Mouse (Mus musculus) Patski (cell line): ENCODE data around the gene Stip1. TPM values are rescaled to one million over a fixed set of nuclear protein-coding genes. Genes with fewer than 3 reads are reported as not detected.

Experiments
- ATAC-seq: fragments of 100-300 bp; one replicate; pipeline ENCODE4 v1.8.0; 2021
- CTCF ChIA-PET: fragments of 350-600 bp; sonication (Branson Sonifier 250); formaldehyde crosslinking; loops from one replicate; lab custom pipeline; 2022; ENCODE audit warnings: inconsistent platforms; lab: Charles Lee
- POLR2A ChIA-PET: fragments of 350-600 bp; sonication (Branson Sonifier 250); formaldehyde crosslinking; loops from one replicate; lab custom pipeline; 2022; ENCODE audit warnings: antibody characterized with exemption, inconsistent platforms; lab: Charles Lee
- DNase-seq: peaks from one replicate; pipeline ENCODE4 v3.0.0-alpha.2; 2011; ENCODE audit warnings: low read depth, low spot score
- H3K27me3 ChIP-seq: fragments of 371-371 bp; one replicate; pipeline ENCODE4 v1.5.1; 2021
- CTCF ChIP-seq: fragments of 100-300 bp; IDR thresholded peaks from one replicate; pipeline ENCODE4 v1.5.1; 2021
- in situ Hi-C: fragments of 300-500 bp; cut with MboI; formaldehyde crosslinking; loops from 3 replicates; pipeline ENCODE4 v1.11.1; 2018; ENCODE audit warnings: low pct_unique_long_range_greater_than_20kb, mixed read lengths
- polyA plus RNA-seq: library from polyadenylated mRNA; unstranded; gene quantifications from one replicate; pipeline ENCODE4 v1.2.3, GENCODE M21; 2021

Gene Stip1
- polyA plus RNA-seq, 1 experiment from 2014 or later = 301 TPM

DNA sequence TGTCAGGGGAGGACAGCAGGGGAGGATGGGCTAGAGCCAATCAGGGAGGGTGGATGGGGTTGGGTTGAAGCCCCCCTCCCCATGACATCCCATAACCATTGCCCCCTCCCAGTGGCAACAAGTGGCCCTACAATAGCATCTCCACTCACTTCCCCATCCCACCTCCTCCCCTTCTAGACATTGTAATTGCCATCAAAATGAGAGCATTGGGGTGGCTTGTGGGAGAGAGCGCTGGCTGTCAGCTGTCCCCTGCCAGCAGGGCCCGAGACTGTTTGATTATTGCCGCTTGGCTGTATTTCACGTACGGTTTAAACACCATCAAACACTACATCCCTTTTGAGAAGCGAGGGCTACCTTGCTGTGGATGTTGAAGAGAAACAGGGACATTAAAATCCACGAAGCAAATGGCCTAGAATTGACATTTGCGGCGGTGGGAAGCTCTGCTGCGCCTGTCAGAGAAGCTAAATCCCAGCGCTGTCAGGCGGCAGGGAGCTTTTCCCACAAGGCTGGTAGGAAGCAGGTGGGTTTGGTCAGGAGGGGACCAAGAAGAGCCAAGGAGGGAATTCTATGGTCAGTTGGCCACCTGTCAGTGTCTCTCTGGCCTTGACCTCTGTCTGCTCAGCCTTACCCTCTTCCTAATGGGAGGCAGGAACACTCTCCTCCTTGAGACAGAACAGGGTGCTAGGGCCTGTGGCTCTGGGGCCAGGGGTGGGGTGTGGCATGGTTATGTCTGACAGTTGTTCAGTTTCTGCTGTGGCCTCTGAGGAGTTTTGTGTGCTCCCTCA lies 34.4 kb upstream of the Stip1 start:
- no peak for TF ChIP-seq CTCF
- ChIA-PET CTCF (interaction anchor here (1.2 kb wide), 1 partner anchor 87 kb away, joined by 3 read pairs; no protein-coding TSS in a partner anchor), POLR2A (no interaction called here)
- no peaks in the 10 kb centered on the region for H3K27me3 ChIP-seq
- DNase-seq = no peak
- no peak for ATAC-seq
- in situ Hi-C loops = no loop called here

DNA sequence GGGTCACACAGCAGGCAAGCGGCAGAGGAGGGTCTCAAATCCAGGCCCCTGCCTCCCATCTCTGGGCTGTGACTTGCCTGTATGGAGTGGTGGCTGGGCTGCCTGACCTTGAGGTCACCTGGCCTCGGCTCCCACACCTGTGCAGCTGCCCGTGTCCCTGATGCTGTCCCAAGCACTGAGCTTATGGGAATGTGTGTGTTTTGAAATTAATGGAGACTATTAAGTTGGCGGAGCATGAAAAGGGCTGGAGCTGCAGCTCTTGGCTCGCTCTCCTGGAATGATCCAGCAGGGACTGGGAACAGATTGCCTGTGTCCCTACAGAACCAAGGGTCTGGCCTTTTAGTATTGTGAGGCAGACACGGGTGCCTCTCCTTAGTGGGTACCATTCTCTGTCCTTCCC lies 32.5 kb upstream of the Stip1 start:
- DNase-seq = no peak
- in situ Hi-C loops = no loop called here
- peak; percentile 15 for ATAC-seq

DNA sequence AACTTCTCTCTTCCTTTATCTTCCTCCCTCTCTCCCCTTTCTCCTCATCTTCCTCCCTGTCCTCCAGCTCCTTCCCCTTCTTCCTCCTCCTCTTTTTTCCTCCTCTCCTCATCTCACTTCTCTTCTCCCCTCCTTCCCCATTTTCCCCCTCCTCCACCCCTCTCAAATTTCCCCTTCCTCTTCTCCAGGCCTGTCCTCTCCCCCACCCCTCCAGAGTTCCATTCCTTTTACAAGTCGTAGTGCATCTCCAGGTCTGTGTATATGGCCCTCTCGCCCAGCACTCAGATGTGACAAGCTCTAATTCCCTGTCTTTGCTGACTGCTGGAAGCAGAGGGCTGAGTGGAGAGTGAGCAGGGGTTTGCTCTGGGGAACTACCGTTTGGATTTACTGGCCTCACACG lies 31.0 kb upstream of the Stip1 start:
- DNase-seq = no peak
- TF ChIP-seq CTCF = no peak
- no peak for ATAC-seq
- no peaks in the 10 kb centered on the region for H3K27me3 ChIP-seq
- ChIA-PET CTCF (interaction anchor here (1.0 to 1.1 kb wide), 2 partner anchors 42 to 66 kb away, joined by 3 read pairs; no protein-coding TSS in a partner anchor), POLR2A (interaction anchor here (1.0 kb wide), 2 partner anchors 149 to 152 kb away, joined by 3 to 4 read pairs; no protein-coding TSS in a partner anchor)
- in situ Hi-C loops = no loop called here

More for the DNA sequence above, 32.5 kb upstream of the Stip1 start:
- H3K27me3 ChIP-seq = no peaks in the 10 kb centered on the region
- CTCF ChIA-PET = interaction anchor here (0.7 to 1.3 kb wide), 4 partner anchors 10 to 126 kb away, joined by 3 to 4 read pairs (median 3); no protein-coding TSS in a partner anchor
- POLR2A ChIA-PET = interaction anchor here (0.9 to 1.0 kb wide), 2 partner anchors 33 to 133 kb away, joined by 3 read pairs; no protein-coding TSS in a partner anchor
- TF ChIP-seq CTCF = no peak

DNA sequence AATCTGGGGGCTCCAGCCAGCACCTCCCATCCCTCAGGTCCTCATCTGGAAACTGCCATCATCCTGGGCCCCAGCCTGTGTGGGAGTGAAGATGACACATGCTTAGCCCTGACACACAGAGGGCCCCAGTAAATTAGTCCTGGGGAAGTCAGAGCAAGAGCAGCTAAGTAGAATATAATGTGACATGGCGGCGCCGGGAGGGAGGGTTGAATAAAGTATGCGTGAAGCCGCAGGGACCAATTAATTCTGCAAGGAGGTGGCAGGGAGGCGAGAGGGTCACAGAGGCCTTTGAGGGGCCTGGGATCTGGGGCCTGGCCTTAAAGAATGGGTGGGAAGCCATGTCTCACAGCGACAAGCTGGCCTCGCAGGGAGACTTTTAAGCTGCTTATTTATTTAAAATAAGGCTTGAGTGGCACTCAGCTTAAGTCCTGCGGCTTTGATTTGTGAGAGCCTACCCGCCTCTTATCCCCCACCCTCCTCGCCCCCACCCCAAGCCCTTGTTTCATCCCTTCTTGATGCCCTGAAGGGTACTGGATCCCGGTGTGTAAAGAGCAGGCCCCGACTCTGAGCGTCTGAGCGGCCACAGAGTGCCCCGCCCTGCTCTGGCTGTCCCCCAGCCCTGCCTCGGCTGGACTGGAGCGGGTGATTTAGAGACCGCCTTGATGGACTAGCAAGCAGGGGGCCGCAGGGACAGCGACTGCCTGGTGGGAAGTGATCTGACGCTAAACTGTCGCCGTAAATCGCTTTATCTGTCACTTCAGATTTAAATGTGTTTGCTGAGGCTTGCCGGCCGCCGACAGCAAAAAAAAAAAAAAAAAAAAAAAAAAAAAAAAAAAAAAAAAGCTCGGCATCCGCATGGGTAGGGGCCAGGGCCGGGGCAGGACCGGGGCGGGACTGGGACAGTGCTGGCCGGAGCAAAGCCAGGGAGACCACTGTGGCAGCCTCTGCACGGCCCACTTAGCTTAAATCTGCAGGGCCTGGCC lies 30.3 kb upstream of the Stip1 start:
- H3K27me3 ChIP-seq = no peaks in the 10 kb centered on the region
- POLR2A ChIA-PET = interaction anchor here (1.0 kb wide), 2 partner anchors 150 to 152 kb away, joined by 3 to 4 read pairs; no protein-coding TSS in a partner anchor
- no peak for DNase-seq
- in situ Hi-C loops = loop anchor here (5.0 kb wide), 3 partner anchors 92 to 277 kb away; no protein-coding TSS in a partner anchor
- no peak for TF ChIP-seq CTCF
- CTCF ChIA-PET = interaction anchor here (0.7 to 1.5 kb wide), 5 partner anchors 9 to 125 kb away, joined by 3 to 5 read pairs (median 3); no protein-coding TSS in a partner anchor
- ATAC-seq = no peak

DNA sequence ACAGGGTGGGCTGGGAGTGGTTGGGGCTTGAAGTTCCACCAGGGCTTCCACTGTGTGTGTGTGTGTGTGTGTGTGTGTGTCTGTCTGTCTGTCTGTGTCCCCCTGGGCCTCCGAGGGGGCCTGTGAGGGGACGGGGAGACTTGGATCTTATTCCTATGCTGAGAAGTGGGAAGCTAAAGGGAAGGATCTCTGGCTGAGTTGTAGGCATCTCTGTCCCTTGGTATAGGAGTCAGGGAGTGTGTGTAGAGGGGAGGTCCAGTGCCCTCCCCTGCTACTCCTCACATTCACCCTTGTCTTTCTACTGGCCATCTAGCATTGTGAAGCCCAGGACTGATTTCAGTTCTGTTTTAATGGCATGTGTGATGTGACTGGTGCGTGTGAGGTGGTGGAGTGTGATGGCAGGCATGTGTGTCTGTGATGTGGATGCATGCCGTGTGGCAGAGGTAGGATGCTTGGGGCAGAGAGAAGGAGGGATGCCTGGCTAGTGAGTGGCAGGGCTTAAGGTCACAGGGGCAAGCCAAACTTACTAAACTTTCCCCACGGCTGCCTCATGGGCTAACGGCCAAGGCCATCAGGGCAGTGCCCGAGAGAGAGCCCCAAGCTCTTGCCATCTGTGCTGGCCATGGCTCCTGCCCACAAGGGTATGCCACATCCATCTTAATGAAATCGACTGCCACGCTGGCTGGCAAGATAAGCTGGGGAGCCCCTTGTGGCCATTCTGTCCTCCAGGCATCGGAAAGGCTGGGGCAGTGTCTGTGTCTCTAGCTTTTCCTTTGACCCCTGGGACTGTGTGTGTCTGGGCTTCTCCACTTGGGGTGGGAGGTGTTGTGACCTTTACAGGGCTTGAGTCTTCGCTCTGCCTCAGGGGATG lies 29.1 kb upstream of the Stip1 start:
- POLR2A ChIA-PET = interaction anchor here (0.6 to 1.0 kb wide), 2 partner anchors 123 to 136 kb away, joined by 3 read pairs; no protein-coding TSS in a partner anchor
- no peak for TF ChIP-seq CTCF
- no peaks in the 10 kb centered on the region for H3K27me3 ChIP-seq
- DNase-seq (no peak), ATAC-seq (no peak)
- in situ Hi-C loops = loop anchor here (5.0 kb wide), 3 partner anchors 93 to 278 kb away; no protein-coding TSS in a partner anchor
- CTCF ChIA-PET = interaction anchor here (0.7 to 1.5 kb wide), 6 partner anchors 9 to 126 kb away, joined by 3 to 5 read pairs (median 3); no protein-coding TSS in a partner anchor

DNA sequence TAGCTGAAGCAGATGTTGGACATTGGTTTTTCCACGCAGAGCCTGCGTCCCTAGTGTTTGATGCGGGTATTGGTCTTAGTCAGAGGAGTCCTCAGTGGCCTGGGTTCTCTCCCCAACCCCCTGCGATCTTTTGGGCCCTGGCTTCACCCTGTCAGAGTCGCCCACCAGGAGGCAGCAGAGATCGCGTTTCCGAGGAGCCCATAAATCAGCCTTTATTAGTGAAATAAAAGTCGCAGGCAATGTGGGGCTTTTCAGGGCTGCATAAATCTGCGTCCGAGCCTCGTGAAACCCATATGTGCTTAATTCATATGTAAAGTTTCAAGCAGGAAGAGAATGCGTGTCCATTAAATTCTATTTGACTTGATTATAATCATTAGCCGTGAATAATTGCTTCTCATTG lies 28.4 kb upstream of the Stip1 start:
- in situ Hi-C loops = loop anchor here (5.0 kb wide), 3 partner anchors 94 to 279 kb away; no protein-coding TSS in a partner anchor
- TF ChIP-seq CTCF = no peak
- DNase-seq = no peak
- CTCF ChIA-PET = interaction anchor here (1.1 to 1.5 kb wide), 2 partner anchors 9 kb away, joined by 3 to 4 read pairs; no protein-coding TSS in a partner anchor
- POLR2A ChIA-PET = interaction anchor here (0.6 to 1.4 kb wide), 3 partner anchors 97 to 148 kb away, joined by 3 to 5 read pairs (median 4); no protein-coding TSS in a partner anchor
- H3K27me3 ChIP-seq = no peaks in the 10 kb centered on the region
- ATAC-seq = no peak

DNA sequence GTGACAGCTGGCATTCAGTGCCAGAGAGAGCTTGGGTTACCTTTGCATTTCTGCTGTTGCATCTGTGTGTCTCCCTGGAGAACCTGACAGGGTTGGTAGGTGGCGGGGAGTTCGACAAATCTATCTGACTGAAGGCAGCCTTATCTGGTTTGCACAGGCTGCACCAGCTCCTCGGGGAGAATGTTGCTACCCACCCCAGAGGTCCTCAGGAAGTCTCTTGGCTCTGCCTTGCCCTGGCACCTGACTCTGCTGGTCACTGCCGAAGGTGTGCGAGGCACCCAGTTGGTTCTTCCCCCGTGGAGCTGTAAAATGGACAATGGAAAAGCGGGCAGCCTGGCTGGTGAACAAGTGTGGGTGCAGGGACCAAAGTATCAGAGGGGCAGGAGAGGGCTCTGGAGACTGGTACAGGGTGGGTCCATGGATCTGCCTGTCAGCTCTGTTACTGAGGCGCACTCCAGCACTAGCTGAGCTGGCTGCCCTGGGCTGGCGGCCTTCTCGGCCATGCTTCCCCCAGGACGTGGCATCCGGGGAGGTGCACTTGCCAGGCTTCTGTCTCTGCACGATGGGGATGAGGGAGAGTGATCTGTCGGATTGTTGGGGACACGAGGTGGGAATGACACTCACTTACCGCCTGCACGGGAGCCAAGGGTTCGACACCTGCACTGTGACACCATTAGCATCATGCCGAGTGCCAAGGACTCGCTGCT lies 27.7 kb upstream of the Stip1 start:
- CTCF ChIA-PET = interaction anchor here (1.1 to 1.7 kb wide), 4 partner anchors 9 to 127 kb away, joined by 3 to 6 read pairs (median 4); no protein-coding TSS in a partner anchor
- in situ Hi-C loops = loop anchor here (5.0 kb wide), 3 partner anchors 95 to 280 kb away; no protein-coding TSS in a partner anchor
- POLR2A ChIA-PET = interaction anchor here (0.8 to 1.5 kb wide), 5 partner anchors 10 to 149 kb away, joined by 3 to 6 read pairs (median 4); partner anchors contain the start of gene Otub1
- DNase-seq (no peak), ATAC-seq (no peak)
- no peak for TF ChIP-seq CTCF
- no peaks in the 10 kb centered on the region for H3K27me3 ChIP-seq

DNA sequence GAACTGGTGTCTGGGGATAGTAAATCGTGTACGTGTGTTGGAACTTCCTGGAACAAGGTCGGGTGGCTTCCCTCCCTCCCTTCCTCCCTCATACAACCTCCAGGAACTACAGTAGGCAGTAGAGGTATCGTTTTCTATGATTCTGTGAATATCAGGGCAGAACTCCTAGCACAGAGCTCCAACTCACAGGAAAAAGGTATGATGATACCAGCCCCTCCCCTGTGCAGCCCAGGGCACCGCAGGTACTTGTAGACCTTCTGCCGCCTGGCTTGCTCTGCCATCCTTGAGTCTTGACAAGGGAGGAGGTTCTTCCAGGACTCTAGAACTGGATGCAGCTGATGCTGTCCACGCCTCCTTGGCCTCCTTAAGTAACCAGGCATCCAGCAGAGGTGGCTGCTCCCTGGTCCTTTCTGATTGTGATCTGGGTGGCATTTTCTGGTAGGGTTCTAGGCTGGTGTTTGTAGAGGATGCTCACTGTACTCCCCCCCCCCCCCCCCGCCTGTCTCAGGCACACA lies 27.1 kb upstream of the Stip1 start:
- H3K27me3 ChIP-seq = no peaks in the 10 kb centered on the region
- TF ChIP-seq CTCF = no peak
- no peak for ATAC-seq
- DNase-seq = no peak
- in situ Hi-C loops = loop anchor here (5.0 kb wide), 3 partner anchors 95 to 280 kb away; no protein-coding TSS in a partner anchor
- POLR2A ChIA-PET = interaction anchor here (0.6 to 1.5 kb wide), 8 partner anchors 9 to 169 kb away, joined by 3 to 6 read pairs (median 4); partner anchors contain the start of gene Otub1
- CTCF ChIA-PET = interaction anchor here (0.7 to 1.7 kb wide), 5 partner anchors 8 to 128 kb away, joined by 3 to 6 read pairs (median 3); no protein-coding TSS in a partner anchor
